Mouse (Mus musculus) mouse trophoblast stem cell (cell line): Measurements from ENCODE around the gene Ift57.

Experiments
- in situ Hi-C, 2 experiments: fragments of 300-500 bp; cut with MseI, MboI; formaldehyde crosslinking; loops; 2 replicates in 1 of 2; 3 replicates in 1 of 2; pipeline ENCODE4 v1.15.1; 2025

The Ift57 gene

GRCm38 (mm10) chr16:49792446-49792878 lies 93.4 kb downstream of the Ift57 start:
- in situ Hi-C loops = no loop called here

- in situ Hi-C loops = no loop called here
Observed at GRCm38 (mm10) chr16:49793596-49793995, 94.6 kb downstream of the Ift57 start.

- in situ Hi-C loops = no loop called here
Observed at GRCm38 (mm10) chr16:49796271-49796670, 97.2 kb downstream of the Ift57 start.

GRCm38 (mm10) chr16:49796954-49797353 lies 97.9 kb downstream of the Ift57 start:
- in situ Hi-C loops = no loop called here

GRCm38 (mm10) chr16:49798790-49799189 lies 99.8 kb downstream of the Ift57 start:
- in situ Hi-C loops = no loop called here

- in situ Hi-C loops = no loop called here
Observed at GRCm38 (mm10) chr16:49799597-49800561, 100.8 kb downstream of the Ift57 start, which contains the start of gene Cd47. TSS of gene Cd47 (plus strand) at chr16:49800533.

GRCm38 (mm10) chr16:49800996-49801395 lies 102.0 kb downstream of the Ift57 start:
- in situ Hi-C loops = no loop called here

- in situ Hi-C loops = no loop called here
Observed at GRCm38 (mm10) chr16:49801399-49801798, 102.4 kb downstream of the Ift57 start.

GRCm38 (mm10) chr16:49802993-49803392 lies 104.0 kb downstream of the Ift57 start:
- in situ Hi-C loops = no loop called here

GRCm38 (mm10) chr16:49803932-49804461 lies 105.0 kb downstream of the Ift57 start:
- in situ Hi-C loops = no loop called here

- in situ Hi-C loops = no loop called here
Observed at GRCm38 (mm10) chr16:49806920-49807319, 107.9 kb downstream of the Ift57 start.

GRCm38 (mm10) chr16:49807419-49807841 lies 108.4 kb downstream of the Ift57 start:
- in situ Hi-C loops = no loop called here

- in situ Hi-C loops = no loop called here
Observed at GRCm38 (mm10) chr16:49807862-49808430, 108.9 kb downstream of the Ift57 start.

- in situ Hi-C loops = no loop called here
Observed at GRCm38 (mm10) chr16:49811897-49812296, 112.9 kb downstream of the Ift57 start.

GRCm38 (mm10) chr16:49812821-49813616 lies 114.0 kb downstream of the Ift57 start:
- in situ Hi-C loops = no loop called here

GRCm38 (mm10) chr16:49814419-49814818 lies 115.4 kb downstream of the Ift57 start:
- in situ Hi-C loops = no loop called here
